Mouse (Mus musculus) NIH3T3 (cell line): ENCODE measurements around the gene Grm5.

Experiments
- DNase-seq: peaks from one replicate; pipeline ENCODE4 v3.0.0-alpha.2; 2012; ENCODE audit warnings: low read depth

The Grm5 gene

DNA sequence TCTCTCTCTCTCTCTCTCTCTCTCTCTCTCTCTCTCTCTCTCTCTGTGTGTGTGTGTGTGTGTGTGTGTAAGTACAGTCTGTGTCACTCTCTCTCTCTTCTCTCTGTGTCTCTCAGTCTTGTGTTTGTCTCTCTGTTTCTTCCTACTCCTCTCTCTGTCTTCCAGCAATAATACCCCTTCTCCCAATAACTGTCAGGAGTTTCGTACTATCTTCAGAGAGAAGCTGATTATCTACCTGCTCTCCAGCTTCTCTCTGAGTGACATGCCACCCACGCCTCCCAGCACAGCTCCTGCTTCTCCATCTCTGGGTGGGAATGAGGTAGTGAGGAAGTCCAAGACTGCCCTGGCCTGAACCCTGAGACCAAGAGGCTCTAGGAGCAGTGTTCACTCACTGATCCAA is at the start of gene Grm5:
TSS of gene Grm5 (plus strand) at position 301 of the 400 bp plus-strand sequence.
- DNase-seq = no peak

DNA sequence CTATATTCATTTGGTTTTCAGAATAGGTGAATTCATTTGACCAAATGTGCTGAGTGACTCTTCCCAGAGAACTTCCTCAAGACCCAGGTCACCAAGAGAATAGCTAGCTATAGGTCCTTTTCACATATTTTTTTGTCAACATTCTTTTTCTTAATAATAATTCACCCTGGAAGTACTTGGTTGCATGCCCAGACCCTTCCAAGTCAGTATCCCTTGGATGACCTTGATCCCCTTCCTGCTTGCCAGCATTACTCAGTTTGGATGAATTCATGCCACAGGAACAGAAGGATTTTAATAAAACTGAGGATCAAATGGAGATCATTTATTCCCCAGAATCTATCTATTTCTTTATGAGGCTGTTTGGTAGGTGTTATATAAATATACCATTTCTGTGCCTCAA is 44.9 kb upstream of the Grm5 start:
- DNase-seq = no peak

DNA sequence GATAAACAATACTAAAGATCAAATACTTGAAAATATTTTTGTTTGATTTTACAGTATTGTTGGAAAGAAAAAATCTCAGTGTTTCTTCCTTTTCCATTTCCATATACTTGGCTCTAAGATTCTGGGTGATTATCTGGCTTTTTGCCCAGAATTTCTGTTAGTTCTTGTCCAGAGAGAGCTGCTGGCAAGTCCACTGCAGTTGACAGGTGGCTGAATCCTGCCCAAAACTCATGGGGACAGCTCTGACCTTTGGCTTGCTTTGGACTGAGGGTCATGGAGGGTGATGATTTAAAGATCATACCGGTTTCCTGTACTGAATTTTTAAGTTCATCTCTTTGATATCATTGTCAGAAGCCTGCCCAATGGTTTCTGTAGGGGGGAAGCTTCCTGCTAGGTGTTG is 18.7 kb upstream of the Grm5 start:
- no peak for DNase-seq

DNA sequence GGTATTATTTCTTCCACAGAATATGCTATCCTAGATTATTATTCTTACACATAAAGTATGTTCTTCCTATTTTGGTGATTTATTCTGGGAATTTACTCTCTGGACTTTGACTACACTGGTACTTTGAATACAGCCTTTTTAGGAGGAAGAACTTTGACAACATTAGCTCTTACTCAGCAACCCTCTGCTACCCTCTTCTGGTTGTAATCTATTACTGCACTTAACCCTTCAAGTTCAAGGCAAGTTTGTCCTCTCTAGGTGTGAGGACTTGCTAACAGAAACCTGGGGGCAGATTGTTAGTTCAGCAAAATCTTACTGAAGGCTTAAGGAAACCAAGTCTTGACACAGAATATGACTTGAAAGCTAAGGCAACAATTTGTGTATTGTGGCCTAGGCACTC is 17.5 kb upstream of the Grm5 start:
- DNase-seq = peak; percentile 46

DNA sequence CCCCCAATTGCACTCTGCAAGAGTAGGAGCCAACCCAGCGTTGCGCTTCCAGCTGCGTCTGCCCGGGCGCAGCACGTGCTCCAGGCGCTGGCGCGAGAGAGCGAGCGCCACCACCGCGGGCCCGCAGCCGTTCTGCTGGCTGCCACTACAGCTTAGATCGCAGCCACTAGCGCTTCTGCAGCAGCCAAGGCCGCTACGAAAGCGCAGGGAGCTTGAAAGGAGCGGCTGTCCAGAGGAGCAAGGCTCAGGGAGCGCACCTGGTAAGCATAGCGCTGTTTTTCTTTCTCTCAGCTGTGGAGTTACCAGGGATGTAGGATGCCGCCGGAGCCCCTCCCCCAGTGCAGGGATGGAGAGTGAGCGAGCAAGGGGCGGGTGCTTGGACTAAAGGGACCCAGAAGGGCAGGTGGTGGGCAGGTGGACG is 323 bp downstream of the Grm5 start:
- no peak for DNase-seq

DNA sequence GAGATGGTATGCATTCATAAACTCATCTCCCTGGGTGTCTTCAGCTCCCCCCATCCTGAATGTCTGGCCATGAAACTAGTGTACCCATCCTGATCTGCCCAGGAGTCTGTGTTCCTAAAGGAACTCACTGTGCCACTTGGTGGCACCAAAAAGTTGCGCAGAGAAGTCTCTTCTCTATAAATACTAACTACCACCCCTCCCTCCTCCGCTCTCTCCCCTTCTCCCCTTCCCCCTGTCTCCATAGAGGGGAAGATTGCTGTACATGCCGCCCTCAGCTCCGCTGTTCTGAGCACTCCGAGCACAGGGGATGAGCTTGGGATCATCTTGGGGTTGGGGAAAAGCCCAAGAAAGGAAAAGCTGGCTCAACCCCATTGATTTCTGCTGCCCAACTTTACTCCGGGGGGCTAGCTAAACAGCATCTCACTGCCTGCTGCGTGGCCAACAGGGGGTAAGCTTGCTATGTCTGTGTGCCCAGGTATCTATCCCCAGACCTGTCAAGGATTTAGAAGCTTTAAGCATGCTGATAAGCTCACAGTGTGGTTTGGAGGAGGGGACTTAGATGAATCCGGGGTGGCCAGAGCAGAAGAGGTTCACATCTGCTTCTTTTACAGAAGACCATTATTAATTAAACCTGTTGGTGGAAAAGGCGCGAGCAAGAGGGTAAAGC is 2.4 kb downstream of the Grm5 start:
- no peak for DNase-seq

DNA sequence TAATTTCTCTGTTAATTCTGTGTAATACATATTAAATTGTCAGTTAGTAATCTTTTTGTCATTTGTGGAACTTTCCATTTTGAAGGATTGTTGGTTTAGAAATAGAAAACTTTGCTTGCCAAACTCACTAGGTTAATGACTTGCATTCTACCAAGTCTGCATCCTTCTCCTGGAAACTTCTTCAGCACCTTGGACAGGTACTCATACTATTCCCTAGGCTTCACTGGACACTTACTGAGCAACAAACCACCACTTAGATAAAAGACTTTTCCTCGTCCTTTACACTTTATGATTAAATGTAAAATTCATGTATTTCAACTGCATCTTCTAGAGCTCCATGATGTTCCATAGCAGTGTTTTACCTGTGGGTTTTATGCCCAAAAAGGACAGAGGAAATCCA is 4.0 kb downstream of the Grm5 start:
- peak; percentile 42 for DNase-seq

DNA sequence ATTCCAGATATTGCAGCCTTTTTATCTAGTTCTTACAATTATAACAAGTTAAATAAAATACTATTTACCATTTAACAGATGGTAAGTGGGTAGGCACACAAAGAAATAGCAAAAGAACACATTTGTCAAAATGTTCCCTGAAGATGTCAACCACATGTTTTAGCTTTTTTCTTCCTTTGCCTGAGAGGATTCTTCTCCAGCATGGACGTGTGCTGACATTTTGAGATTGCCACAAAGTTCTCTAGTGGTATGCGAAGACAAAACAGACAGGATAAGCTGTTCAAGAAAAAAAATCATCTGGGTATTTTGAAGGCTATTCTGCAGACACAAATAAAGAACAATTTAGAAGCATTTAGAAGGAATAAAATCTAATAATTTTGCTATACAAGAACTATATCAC is 42.3 kb downstream of the Grm5 start:
- no peak for DNase-seq

DNA sequence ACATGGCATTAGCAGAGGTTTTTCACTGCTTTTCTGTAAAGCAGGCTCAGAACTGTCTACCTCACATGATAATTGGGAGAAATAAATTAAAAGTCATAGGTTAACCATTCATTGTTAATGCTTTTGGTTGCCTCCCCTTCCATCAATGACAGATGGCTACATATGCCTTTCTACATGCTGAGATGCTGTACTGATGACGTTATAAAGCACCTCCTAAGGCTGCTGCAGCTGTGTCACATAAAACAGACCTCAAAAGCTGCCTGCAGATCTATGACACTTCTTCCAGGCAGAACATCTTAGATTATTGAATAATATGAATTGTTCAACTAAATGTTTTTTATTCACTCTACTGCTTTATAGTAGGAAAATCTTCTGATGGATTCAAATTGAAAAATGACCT is 51.6 kb downstream of the Grm5 start:
- DNase-seq = no peak

DNA sequence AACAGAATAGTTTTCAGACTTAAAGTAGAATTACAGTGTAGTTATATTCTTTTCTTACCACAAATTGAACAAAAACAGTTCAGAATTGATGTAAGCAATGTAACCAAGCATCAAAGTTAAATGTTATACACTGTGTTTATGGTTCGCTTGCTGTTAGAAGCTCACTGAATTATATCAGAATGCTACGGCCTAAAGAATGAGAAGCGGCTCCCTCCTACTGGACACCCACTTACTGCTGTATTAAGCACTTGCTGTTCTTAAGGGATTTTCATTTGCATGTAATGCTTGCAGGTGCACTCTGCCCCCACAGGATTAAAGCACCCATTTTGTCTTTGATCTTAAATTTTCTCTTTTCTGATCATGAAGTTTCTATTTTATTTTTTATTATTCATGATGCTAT is 66.6 kb downstream of the Grm5 start:
- no peak for DNase-seq

DNA sequence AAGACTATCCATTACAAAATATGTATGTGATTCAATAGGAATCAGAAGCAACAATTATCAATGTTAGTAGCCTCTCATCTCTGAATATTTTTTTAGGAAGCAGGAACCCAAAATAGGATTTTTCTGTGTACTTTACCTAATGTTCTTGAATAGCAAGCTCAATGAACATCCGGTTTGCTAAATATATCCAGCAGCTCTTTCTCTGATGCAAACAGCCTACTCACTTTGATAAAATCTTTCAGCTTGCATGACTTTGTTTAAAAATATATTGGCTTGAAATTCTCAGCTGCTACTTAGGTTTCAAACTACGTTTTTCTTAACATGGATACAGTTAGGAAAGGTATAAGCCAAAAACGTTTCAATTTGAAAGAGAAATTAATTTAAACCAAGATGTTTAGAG is 77.8 kb downstream of the Grm5 start:
- DNase-seq = no peak

DNA sequence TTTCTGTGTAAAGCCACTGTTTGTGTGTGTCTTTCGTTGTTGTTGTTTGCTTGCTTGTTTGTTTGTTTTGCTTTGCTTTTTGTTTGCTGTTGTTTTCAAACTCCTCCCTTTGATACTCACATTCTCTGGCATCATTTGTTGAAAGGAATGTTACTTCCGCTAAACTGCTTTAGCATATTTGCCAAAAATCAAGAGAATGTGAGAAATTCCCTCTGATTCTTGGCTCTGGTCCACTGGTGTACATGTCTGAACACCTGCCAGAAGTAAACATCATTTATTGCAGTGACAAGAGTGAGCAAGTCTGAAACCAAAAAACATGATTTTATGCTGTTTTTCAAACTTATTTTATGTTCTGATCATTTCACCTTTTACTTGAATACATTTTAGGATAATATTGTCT is 80.1 kb downstream of the Grm5 start:
- DNase-seq = no peak

DNA sequence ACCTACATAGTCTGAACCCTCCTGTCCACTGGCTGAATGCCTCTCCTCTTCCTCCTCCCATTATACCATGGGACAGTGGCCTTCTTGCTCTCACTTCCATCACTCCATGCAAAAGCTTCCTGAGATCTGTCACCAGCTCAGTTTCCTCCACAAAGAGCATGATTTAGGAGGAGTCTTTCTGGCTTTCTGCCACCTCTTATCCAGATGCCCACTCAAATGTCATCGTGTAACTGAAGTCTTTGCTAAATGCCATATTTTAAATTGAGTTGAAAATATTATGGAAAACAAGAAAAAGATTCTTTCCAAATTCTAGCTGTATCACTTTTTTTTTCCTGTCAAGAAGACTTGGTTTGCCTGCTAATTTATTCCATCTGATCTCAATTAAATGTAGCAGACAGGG is 132.4 kb downstream of the Grm5 start:
- DNase-seq = no peak

DNA sequence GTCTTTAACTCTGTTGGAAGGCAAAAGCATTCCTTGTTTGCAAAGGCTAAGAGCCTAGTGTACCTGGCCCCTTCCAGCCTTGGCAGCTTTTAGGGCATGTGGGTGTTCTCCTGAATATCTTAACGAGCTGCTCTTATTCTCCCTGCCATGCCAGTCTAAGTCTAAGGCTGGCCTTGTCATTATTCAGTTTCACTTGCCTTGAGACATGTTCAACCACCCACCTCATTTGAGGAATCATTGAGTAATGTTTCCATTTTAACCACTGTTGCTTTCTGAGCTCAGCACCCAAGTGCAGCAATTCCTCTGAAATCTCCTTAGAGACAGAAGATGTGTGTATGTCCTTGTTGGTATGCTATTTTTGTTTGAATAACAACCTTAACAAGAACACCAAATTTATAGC is 134.7 kb downstream of the Grm5 start:
- DNase-seq = no peak

DNA sequence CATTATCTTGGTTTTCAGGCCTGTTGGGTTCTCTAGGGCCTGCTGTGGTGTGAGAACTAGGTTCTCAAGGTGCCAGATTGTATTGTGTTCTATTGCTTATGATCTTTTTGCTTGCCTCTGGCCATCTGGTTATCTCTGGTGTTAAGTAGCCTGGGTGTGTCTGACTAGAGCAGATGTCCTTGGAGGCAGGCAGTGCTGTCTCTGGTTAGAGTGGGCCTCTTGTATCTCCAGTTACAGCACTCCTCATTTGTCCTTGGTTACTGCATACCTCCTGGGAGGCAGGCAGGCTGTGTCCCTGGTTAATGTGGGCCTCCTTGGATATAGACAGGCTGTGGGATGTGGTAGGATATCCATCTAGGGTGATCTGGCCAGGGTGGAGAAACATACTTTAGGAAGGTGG is 150.5 kb downstream of the Grm5 start:
- DNase-seq = no peak

DNA sequence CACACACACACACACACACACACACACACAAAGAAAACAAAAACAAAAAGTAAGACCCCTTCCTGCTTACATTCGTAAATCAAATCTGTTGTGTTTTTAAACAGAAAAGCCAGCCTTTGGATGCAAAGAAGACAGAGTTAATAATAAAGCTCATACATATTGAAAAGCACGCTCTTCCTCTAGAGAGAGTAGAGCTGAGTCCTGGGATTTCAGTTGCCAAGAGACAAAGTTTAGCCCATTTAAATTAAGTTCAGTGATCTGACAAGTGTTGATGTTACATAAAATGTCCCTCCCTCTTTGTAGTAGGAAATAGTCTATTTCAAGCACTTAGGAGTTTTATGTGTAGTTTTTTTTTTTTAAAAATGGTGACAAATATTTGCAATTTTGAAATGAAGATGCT is 178.0 kb downstream of the Grm5 start:
- no peak for DNase-seq

DNA sequence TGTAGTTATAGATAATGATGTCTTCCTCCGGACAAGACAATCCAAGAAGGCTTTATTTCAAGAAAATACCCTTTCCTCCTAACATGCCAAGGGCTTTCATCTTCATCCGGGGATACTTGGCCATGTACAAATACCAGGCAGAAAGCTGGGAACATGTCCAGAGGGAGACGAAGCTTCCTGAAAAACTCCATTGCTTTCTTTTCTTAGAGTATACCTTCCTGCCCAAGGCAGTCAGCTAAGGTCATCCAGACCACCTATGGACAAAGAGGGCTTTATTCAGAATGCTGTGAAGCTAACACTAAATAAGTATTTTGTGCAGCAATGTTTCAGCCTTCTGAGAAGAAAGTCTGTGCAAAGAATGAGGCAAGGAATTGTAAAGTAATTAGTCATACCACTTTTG is 178.4 kb downstream of the Grm5 start:
- DNase-seq = no peak

DNA sequence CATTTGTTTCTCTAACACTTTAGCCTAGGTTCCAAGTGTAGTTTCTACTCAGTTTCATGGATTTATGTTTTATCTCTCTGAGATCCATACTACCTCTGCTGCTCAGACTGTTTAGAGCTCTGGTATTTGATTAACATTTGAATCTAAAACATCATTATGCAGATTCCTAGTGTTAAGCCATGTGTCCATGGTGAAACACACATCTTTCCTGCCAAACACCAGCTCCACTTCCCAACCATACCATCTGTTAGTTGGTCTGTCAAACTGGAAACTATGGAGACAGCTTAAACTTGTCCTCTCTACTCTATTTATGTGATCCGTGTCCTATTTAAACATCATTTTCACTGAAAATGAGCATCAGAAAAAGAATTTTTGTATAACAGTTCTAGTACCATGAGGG is 203.6 kb downstream of the Grm5 start:
- DNase-seq = no peak

DNA sequence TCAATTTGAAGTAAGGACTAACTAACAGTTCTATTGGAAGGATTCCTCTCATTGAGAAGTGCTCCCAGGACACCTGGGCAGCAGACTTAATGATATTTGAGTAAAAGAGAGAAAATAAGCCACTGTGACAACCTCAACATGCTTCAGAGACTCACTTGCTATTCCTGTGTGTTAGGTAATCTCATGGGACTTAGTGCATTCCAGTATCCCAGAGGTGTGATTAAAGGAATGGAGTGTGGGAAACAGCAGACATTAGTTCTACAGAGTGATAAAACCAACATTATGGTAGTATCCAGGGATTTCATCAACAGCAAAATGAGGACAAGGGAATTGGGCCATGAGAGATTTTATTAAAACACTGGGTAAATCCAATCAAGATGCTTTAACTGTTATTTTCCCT is 205.0 kb downstream of the Grm5 start:
- DNase-seq = no peak

DNA sequence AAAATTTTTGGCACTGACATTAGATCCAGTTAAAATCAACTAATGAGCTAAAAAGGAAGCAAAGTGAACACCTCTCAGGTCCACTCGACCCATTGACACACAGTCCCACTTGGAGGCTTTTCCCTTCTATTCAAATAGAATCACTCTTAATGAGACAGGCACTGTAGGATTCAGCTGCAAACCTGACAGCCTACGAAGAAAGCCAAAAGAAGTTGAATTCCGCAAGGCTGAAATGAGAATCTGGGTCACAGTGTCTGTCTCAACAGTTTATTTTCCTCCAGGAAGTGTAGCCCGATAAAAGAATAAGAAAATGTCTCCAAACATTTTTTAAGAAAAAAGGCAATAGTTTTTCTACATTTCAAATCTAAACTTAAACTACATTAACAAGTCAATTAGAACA is 209.9 kb downstream of the Grm5 start:
- no peak for DNase-seq

DNA sequence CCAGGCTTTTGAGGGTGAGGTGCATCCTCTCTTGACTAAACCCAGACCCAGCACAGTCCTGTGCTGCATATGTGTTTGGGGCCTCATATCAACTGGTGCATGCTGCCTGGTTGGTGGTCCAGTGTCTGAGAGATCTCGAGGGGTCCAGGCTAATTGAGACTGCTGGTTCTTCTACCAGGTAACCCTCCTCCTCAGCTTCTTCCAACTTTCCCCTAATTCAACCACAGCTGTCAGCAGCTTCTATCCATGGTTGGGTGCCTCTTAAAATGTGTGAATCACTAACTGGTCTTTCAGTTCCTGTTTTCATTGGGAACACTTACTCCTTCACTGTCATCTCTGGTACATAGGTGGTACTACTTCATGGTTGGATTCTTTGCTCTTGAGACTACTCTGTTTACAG is 240.9 kb downstream of the Grm5 start:
- no peak for DNase-seq

DNA sequence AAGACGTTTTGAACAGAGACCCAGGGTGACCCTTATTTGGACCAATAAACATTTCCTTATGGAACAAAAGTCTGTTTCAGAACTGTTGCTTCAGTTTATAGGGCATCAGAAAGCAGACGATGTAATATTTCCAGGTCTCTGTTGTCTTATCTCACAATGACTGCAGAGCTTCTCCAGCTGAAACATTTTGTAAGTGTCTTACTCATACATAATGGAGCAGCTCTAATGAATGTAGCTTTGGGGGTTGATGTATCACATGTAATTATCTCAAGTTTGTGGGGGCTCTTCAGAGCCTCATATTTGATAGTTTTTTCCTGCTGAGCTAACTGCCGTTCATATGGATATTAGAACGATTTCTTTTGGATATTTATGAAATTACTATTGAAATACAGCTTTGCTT is 250.7 kb downstream of the Grm5 start:
- DNase-seq = no peak

DNA sequence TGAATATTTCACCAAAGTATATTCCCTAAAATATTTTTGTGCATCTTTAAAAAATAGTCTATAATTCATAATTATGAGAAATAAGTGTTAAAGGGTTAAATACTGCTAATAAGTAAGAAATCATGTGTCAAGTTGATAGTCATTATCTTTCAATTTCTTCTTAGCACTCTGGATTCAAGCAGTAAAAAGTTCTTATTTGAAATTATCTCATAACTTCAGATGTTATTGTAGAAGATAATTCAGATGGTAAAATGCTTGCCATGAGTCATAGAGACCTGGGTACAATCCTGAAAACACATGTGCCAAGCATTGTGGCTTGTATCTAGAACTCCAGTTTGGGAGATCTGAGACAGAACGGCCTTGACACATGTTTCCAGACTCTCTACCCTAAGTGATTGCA is 254.6 kb downstream of the Grm5 start:
- DNase-seq = no peak

DNA sequence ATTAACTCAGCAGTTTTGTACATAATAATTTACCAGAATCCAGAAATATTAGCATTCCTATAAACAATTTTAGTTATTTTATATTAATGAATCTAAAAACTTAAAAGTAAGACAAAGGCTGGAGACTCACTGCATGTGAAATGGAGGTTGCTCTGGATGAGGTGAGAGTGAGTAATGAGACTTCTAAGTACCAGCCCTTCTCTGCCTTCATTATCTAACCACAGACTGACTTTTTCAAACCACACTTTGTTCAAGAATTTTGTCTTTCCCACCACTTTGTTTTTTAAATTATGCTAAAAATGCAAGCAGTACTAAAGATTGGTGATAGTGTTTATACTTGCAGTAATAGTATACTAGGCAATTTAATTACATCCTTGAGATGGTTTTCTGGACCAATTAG is 259.5 kb downstream of the Grm5 start:
- no peak for DNase-seq

DNA sequence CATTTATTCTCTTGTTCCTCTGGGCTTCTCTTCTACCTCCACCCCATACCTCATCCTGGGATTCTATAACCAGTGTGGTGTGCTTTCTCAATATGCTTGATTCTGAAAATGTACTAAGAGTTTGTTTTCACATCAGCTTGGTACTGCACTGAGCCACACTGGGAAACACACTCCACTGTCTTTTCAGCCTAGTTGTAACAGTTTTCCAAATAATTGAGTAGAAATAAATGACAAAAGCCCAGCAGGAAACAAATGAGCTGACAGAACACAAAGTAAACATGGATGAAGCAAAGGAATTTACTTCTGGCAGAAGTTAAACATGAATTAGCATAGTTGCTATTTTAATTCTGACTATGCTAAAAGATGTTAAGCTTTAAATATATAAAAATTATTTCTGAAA is 262.1 kb downstream of the Grm5 start:
- no peak for DNase-seq
